Mouse (Mus musculus): ENCODE data around the gene Rundc3a. TPM values are rescaled to one million over a fixed set of nuclear protein-coding genes. Genes with fewer than 3 reads are reported as not detected.

Gene Rundc3a
- polyA plus RNA-seq, 1 experiment = 10.3 TPM

GRCm38 (mm10) chr11:102434406-102434805 lies 41.2 kb downstream of the Rundc3a start:
- Histone ChIP-seq H3ac (ENCODE audit: control insufficient read depth, insufficient read length) (no peak overlapping the region), H3K4me2 (ENCODE audit: low read depth) (no peak overlapping the region), H3K79me2 (ENCODE audit: control insufficient read depth, insufficient read depth) (no peaks in the 10 kb centered on the region), H3K27me3 (ENCODE audit: control insufficient read depth, insufficient read depth, insufficient read length) (no peaks in the 10 kb centered on the region), H3K36me3 (ENCODE audit: control insufficient read depth, insufficient read depth) (peaks cover 7% of the 10 kb centered on the region), H3K4me3 (no peak overlapping the region)
- no peak for TF ChIP-seq E2F4 (IDR thresholded peaks at IDR 0.05; ENCODE audit: insufficient read depth)
- no peak for TF ChIP-seq TCF3 (IDR thresholded peaks at IDR 0.05; ENCODE audit: insufficient read length, low read depth)
- no peak for TF ChIP-seq TCF12 (IDR thresholded peaks at IDR 0.05; ENCODE audit: insufficient read depth, poor library complexity, severe bottlenecking)

- H3K4me3 ChIP-seq = no peak overlapping the region
- peaks cover 12% of the 10 kb centered on the region for H3K36me3 ChIP-seq (ENCODE audit: control insufficient read depth, insufficient read depth)
- no peaks in the 10 kb centered on the region for H3K27me3 ChIP-seq (ENCODE audit: control insufficient read depth, insufficient read depth, insufficient read length)
- no peaks in the 10 kb centered on the region for H3K79me2 ChIP-seq (ENCODE audit: control insufficient read depth, insufficient read depth)
- no peak overlapping the region for H3ac ChIP-seq (ENCODE audit: control insufficient read depth, insufficient read length)
- no peak overlapping the region for H3K4me2 ChIP-seq (ENCODE audit: low read depth)
- TF ChIP-seq POLR2AphosphoS2 (IDR thresholded peaks at IDR 0.05; ENCODE audit: insufficient read length, low read depth) (peak; percentile 59), SRF (IDR thresholded peaks at IDR 0.05; ENCODE audit: control insufficient read depth, insufficient read length, low read depth) (no peak), POLR2A (IDR thresholded peaks at IDR 0.05; ENCODE audit: insufficient read length, low read depth) (peak; percentile 25)
These were observed 41.9 kb downstream of the Rundc3a start for GRCm38 (mm10) chr11:102434816-102435705.

- Histone ChIP-seq H3K27me3 (ENCODE audit: control insufficient read depth, insufficient read depth, insufficient read length) (no peaks in the 10 kb centered on the region), H3ac (ENCODE audit: control insufficient read depth, insufficient read length) (no peak overlapping the region), H3K4me2 (ENCODE audit: low read depth) (peak overlapping the region; percentile 0), H3K36me3 (ENCODE audit: control insufficient read depth, insufficient read depth) (peaks cover 12% of the 10 kb centered on the region), H3K79me2 (ENCODE audit: control insufficient read depth, insufficient read depth) (no peaks in the 10 kb centered on the region), H3K4me3 (no peak overlapping the region)
- TF ChIP-seq POLR2AphosphoS2 (IDR thresholded peaks at IDR 0.05; ENCODE audit: insufficient read length, low read depth) (peak; percentile 60), MYOG (IDR thresholded peaks at IDR 0.05; ENCODE audit: control insufficient read depth in 1 of 3, insufficient read depth in 1 of 3, insufficient read length in 2 of 3, low read depth in 2 of 3) (peak in 1 of 3 experiments; percentile 33), CEBPB (IDR thresholded peaks at IDR 0.05; ENCODE audit: insufficient read depth, poor library complexity, severe bottlenecking) (no peak), MYOD1 (IDR thresholded peaks at IDR 0.05; ENCODE audit: control insufficient read depth in 1 of 3, insufficient read length in 2 of 3, low read depth in 2 of 3) (peak in 1 of 3 experiments; percentile 24), USF1 (IDR thresholded peaks at IDR 0.05; ENCODE audit: low read depth) (no peak), MAX (IDR thresholded peaks at IDR 0.05; ENCODE audit: low read depth) (no peak), POLR2A (IDR thresholded peaks at IDR 0.05; ENCODE audit: insufficient read length, low read depth) (no peak), TCF12 (IDR thresholded peaks at IDR 0.05; ENCODE audit: insufficient read depth, poor library complexity, severe bottlenecking) (no peak), TCF3 (IDR thresholded peaks at IDR 0.05; ENCODE audit: insufficient read length, low read depth) (no peak)
These were observed 42.7 kb downstream of the Rundc3a start for GRCm38 (mm10) chr11:102435754-102436470.

GRCm38 (mm10) chr11:102436471-102436790 lies 43.2 kb downstream of the Rundc3a start:
- Histone ChIP-seq H3K4me2 (ENCODE audit: low read depth) (peak overlapping the region; percentile 0), H3ac (ENCODE audit: control insufficient read depth, insufficient read length) (no peak overlapping the region), H3K36me3 (ENCODE audit: control insufficient read depth, insufficient read depth) (peaks cover 12% of the 10 kb centered on the region), H3K4me3 (no peak overlapping the region), H3K79me2 (ENCODE audit: control insufficient read depth, insufficient read depth) (no peaks in the 10 kb centered on the region), H3K27me3 (ENCODE audit: control insufficient read depth, insufficient read depth, insufficient read length) (no peaks in the 10 kb centered on the region)
- TF ChIP-seq TCF3 (IDR thresholded peaks at IDR 0.05; ENCODE audit: insufficient read length, low read depth) (no peak), E2F4 (IDR thresholded peaks at IDR 0.05; ENCODE audit: insufficient read depth) (no peak), REST (IDR thresholded peaks at IDR 0.05; ENCODE audit: insufficient read depth, insufficient read length) (no peak), SRF (IDR thresholded peaks at IDR 0.05; ENCODE audit: control insufficient read depth, insufficient read length, low read depth) (no peak), MYOG (IDR thresholded peaks at IDR 0.05; ENCODE audit: control insufficient read depth in 1 of 3, insufficient read depth in 1 of 3, insufficient read length in 2 of 3, low read depth in 2 of 3) (no peak), MYOD1 (IDR thresholded peaks at IDR 0.05; ENCODE audit: control insufficient read depth in 1 of 3, insufficient read length in 2 of 3, low read depth in 2 of 3) (no peak), POLR2A (IDR thresholded peaks at IDR 0.05; ENCODE audit: insufficient read length, low read depth) (no peak), POLR2AphosphoS2 (IDR thresholded peaks at IDR 0.05; ENCODE audit: insufficient read length, low read depth) (no peak), MAX (IDR thresholded peaks at IDR 0.05; ENCODE audit: low read depth) (no peak), CEBPB (IDR thresholded peaks at IDR 0.05; ENCODE audit: insufficient read depth, poor library complexity, severe bottlenecking) (no peak), TCF12 (IDR thresholded peaks at IDR 0.05; ENCODE audit: insufficient read depth, poor library complexity, severe bottlenecking) (no peak), USF1 (IDR thresholded peaks at IDR 0.05; ENCODE audit: low read depth) (no peak)

Data from myocyte (in vitro differentiated cells).